Mouse (Mus musculus): ENCODE measurements around the gene Robo2. TPM values are rescaled to one million over a fixed set of nuclear protein-coding genes. Genes with fewer than 3 reads are reported as not detected.

The Robo2 gene
- total and polyA plus RNA-seq, 3 experiments: not detected

GRCm38 (mm10) chr16:73908504-73908903 is 503.1 kb downstream of the Robo2 start:
- Histone ChIP-seq H3K27ac (ENCODE audit: control insufficient read depth, low read depth, low read length) (no peak overlapping the region), H3K79me2 (ENCODE audit: control insufficient read depth, insufficient read depth, low read length, poor library complexity) (no peaks in the 10 kb centered on the region), H3K27me3 (ENCODE audit: control insufficient read depth in 1 of 2, insufficient read depth in 2 of 2, low read length in 2 of 2) (no peaks in the 10 kb centered on the region; a peak in 1 of 4 replicates), H3K9ac (ENCODE audit: control insufficient read depth, low read depth, low read length, poor library complexity, severe bottlenecking) (no peak overlapping the region), H3K4me1 (ENCODE audit: control insufficient read depth in 1 of 2, insufficient read depth in 2 of 2, low read length in 2 of 2) (no peaks in the 10 kb centered on the region), H3K4me3 (ENCODE audit: control insufficient read depth in 1 of 2, insufficient read depth in 1 of 2, low read depth in 2 of 2, low read length in 2 of 2) (no peak overlapping the region), H3K36me3 (ENCODE audit: control insufficient read depth in 1 of 2, insufficient read depth in 2 of 2, low read length in 2 of 2) (no peaks in the 10 kb centered on the region), H3K9me3 (replicated peaks; ENCODE audit: insufficient read depth, low read length) (no peaks in the 10 kb centered on the region)
- TF ChIP-seq MAFK (IDR thresholded peaks at IDR 0.05; ENCODE audit: borderline replicate concordance, low read depth, low read length) (no peak), USF1 (IDR thresholded peaks at IDR 0.05; ENCODE audit: low read depth, low read length) (no peak), MYC (IDR thresholded peaks at IDR 0.05; ENCODE audit: low read depth, low read length) (no peak)
- DNase-seq (ENCODE audit: low read depth, low spot score): no peak

- H3K4me3 ChIP-seq (ENCODE audit: control insufficient read depth in 1 of 2, insufficient read depth in 1 of 2, low read depth in 2 of 2, low read length in 2 of 2): no peak overlapping the region
- DNase-seq (ENCODE audit: low read depth, low spot score): no peak
- TF ChIP-seq USF2 (IDR thresholded peaks at IDR 0.05; ENCODE audit: borderline replicate concordance in 1 of 2, insufficient read depth in 1 of 2, low read depth in 1 of 2, low read length in 2 of 2) (no peak), USF1 (IDR thresholded peaks at IDR 0.05; ENCODE audit: low read depth, low read length) (no peak), SIN3A (IDR thresholded peaks at IDR 0.05; ENCODE audit: low read length) (no peak), GATA1 (IDR thresholded peaks at IDR 0.05; ENCODE audit: low read depth, low read length) (no peak), POLR2A (IDR thresholded peaks at IDR 0.05; ENCODE audit: control insufficient read depth in 1 of 2, insufficient read depth in 1 of 2, low read depth in 1 of 2, low read length in 2 of 2, poor library complexity in 1 of 2) (no peak), CHD2 (IDR thresholded peaks at IDR 0.05; ENCODE audit: low read length) (no peak), TBP (IDR thresholded peaks at IDR 0.05; ENCODE audit: low read depth, low read length) (no peak), ELF1 (IDR thresholded peaks at IDR 0.05; ENCODE audit: low read depth, low read length) (no peak), MAZ (IDR thresholded peaks at IDR 0.05; ENCODE audit: low read depth, low read length) (no peak), MAFK (IDR thresholded peaks at IDR 0.05; ENCODE audit: borderline replicate concordance, low read depth, low read length) (no peak), JUND (IDR thresholded peaks at IDR 0.05; ENCODE audit: low read depth, low read length) (no peak), BHLHE40 (IDR thresholded peaks at IDR 0.05; ENCODE audit: borderline replicate concordance, low read depth, low read length) (no peak), POLR2AphosphoS2 (IDR thresholded peaks at IDR 0.05; ENCODE audit: low read length) (no peak), RAD21 (IDR thresholded peaks at IDR 0.05; ENCODE audit: low read depth, low read length) (no peak), E2F4 (IDR thresholded peaks at IDR 0.05; ENCODE audit: borderline replicate concordance, low read depth, low read length) (no peak), NELFE (IDR thresholded peaks at IDR 0.05; ENCODE audit: low read depth, low read length) (no peak), NRF1 (IDR thresholded peaks at IDR 0.05; ENCODE audit: insufficient read depth, low read depth, low read length, poor library complexity, severe bottlenecking) (no peak), UBTF (IDR thresholded peaks at IDR 0.05; ENCODE audit: borderline replicate concordance, insufficient read depth, low read depth, low read length) (no peak)
- no peaks in the 10 kb centered on the region for H3K36me3 ChIP-seq (ENCODE audit: control insufficient read depth in 1 of 2, insufficient read depth in 2 of 2, low read length in 2 of 2)
- no peak overlapping the region for H3K9ac ChIP-seq (ENCODE audit: control insufficient read depth, low read depth, low read length, poor library complexity, severe bottlenecking)
- no peaks in the 10 kb centered on the region for H3K27me3 ChIP-seq (ENCODE audit: control insufficient read depth in 1 of 2, insufficient read depth in 2 of 2, low read length in 2 of 2)
- H3K4me1 ChIP-seq (ENCODE audit: control insufficient read depth in 1 of 2, insufficient read depth in 2 of 2, low read length in 2 of 2): no peaks in the 10 kb centered on the region
- H3K79me2 ChIP-seq (ENCODE audit: control insufficient read depth, insufficient read depth, low read length, poor library complexity): no peaks in the 10 kb centered on the region
- H3K9me3 ChIP-seq (replicated peaks; ENCODE audit: insufficient read depth, low read length): no peaks in the 10 kb centered on the region
- no peak overlapping the region for H3K27ac ChIP-seq (ENCODE audit: control insufficient read depth, low read depth, low read length)
Observed at GRCm38 (mm10) chr16:73896856-73897255, 514.8 kb downstream of the Robo2 start.

Measured in MEL (cell line).